Mouse (Mus musculus): ENCODE results near the gene Dalrd3. TPM values are rescaled to one million over a fixed set of nuclear protein-coding genes. Genes with fewer than 3 reads are reported as not detected.

Dalrd3 gene
- polyA plus RNA-seq, 1 experiment from 2014 or later = 248 TPM

DNA sequence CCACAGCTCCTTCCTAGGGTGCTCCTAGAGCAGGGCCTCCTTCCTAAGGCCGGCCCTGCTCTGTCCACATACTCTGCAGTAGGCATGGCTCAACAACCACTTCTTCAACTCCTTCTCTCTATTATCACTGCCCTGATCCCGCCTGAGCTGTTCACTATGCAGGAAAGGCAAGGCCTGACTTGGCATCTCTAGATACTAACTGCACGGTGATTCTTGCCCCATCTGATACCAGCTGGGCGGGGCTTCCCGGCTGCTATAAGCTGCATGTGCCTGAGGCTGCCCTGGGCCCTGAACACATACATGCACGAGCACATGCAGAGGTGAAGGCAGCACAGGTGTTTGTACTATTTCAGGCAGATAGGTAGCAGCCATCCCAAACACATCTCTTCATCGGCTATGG, 5.6 kb upstream of the Dalrd3 start:
- WGBS = 89% methylated on average over 7 of the region's 7 CpGs
- ATAC-seq (ENCODE audit: low FRiP score) = no peak
- Histone ChIP-seq H3K27ac (no peak overlapping the region), H3K4me2 (replicated peaks) (no peak overlapping the region), H3K27me3 (no peaks in the 10 kb centered on the region), H3K4me3 (no peak overlapping the region), H3K9ac (no peak overlapping the region), H3K4me1 (peaks cover 39% of the 10 kb centered on the region), H3K9me3 (replicated peaks) (no peaks in the 10 kb centered on the region), H3K36me3 (peaks cover 52% of the 10 kb centered on the region)

DNA sequence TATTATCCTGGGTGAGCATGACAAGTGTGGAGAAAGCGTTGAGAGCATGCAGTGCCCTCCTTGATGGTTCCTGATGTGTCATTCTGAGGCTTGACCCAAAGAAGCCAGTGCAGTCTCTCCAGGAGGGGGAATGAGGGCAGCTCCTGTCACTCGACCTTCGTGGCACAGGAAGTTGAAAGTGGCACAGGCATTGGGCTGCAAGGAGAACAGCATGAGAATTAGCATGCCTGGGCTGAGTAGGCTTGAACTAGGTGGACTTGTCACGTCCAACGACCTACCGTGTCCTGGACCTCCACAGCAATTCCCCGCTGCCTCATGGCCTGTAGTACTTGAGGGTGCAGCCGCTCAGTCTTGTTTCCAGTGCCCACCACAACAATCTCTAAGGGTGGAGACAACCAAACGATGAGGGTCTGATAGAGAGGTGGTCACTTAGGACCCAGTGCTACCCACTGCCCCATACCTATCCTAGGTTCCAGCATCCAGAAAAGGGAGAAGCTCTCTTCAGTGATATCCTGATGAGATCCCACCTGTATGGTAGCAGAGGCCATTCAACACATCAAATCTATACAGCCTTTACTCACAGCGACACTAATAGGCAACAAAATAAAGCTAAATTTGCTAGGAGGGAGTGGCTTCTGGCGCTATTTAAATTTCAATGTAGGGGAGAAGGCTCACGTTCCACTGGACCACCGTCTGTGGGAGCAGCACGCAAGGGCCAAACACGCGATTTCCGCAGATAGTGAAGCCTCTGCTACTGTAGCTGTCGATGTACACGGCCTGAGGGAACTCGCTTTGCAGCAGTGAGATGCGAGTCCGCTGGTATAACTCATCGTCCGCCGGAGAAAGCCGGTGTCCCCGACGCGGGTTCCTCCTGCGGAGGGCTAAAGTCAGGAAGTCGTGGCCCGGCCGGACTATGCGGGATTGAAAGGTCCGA, 3.5 kb upstream of the Dalrd3 start:
- Histone ChIP-seq H3K4me1 (peaks cover 49% of the 10 kb centered on the region), H3K9ac (peak overlapping the region; percentile 82), H3K27ac (peak overlapping the region; percentile 94), H3K4me2 (replicated peaks) (peak overlapping the region; percentile 85), H3K36me3 (peaks cover 54% of the 10 kb centered on the region), H3K9me3 (replicated peaks) (no peaks in the 10 kb centered on the region), H3K4me3 (peak overlapping the region; percentile 56), H3K27me3 (no peaks in the 10 kb centered on the region)
- no peak for ATAC-seq (ENCODE audit: low FRiP score)
- WGBS = 12% methylated on average over 35 of the region's 35 CpGs

DNA sequence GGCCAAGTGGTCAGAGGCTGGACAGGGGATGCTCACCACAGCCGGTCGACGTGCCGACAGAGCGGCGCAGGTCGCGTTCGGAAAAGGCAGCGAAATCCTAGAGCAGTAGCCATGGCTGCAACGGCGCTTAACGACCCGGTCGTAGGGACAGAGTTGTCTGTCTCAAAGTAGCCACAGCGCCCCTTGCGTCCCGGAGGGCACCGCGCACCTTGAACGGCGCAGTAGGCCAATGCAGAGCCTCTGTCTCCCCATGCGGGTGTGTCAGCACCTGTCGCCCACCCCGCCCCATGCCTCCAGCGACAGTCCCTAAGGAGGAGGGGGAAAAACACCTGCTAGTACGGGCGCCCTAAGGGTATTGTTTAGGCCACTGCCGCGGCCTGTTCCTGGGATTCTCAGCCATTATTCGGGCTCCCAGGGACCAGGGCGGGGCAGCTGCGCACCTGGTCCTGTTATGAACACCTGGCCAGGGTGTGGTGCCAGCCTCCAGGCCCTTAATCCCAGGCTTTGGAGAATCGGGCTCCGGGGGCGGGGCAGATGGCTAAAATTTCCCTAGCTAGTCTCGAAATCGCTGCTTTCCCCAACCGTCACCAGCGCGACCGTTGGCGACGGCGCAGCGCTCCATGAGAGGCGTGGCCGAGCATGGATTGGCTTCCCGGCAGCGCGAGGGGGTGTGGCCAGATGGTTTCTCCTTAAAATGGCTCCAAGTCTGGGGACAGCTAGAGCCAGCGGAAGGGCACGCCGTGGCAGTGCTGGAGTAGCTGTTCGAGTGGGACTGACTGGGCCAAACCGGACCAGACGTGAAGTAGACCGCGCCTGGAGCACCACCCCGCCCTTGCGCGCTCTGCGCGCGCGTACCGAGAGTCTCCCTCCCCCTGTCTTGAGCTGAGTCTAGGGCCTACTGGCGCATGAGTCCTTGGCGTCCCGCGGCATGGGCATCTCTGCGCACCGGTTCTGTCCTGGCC, 2.6 kb upstream of the Dalrd3 start, which contains the start of gene Ndufaf3:
Ndufaf3 (minus strand) TSS at position 620 of the 962 bp plus-strand sequence.
- peak within 1 kb of the TSS; percentile 94 for H3K27ac ChIP-seq
- H3K4me2 ChIP-seq (replicated peaks) = peak within 1 kb of the TSS; percentile 85
- WGBS = under 1% methylated on average over 73 of the region's 73 CpGs
- H3K4me1 ChIP-seq = peaks cover 41% of the 10 kb centered on the region
- peak; percentile 77 for ATAC-seq (ENCODE audit: low FRiP score)
- no peaks in the 10 kb centered on the region for H3K9me3 ChIP-seq (replicated peaks)
- peak within 1 kb of the TSS; percentile 56 for H3K4me3 ChIP-seq
- peaks cover 54% of the 10 kb centered on the region for H3K36me3 ChIP-seq
- no peaks in the 10 kb centered on the region for H3K27me3 ChIP-seq
- peak within 1 kb of the TSS; percentile 82 for H3K9ac ChIP-seq

DNA sequence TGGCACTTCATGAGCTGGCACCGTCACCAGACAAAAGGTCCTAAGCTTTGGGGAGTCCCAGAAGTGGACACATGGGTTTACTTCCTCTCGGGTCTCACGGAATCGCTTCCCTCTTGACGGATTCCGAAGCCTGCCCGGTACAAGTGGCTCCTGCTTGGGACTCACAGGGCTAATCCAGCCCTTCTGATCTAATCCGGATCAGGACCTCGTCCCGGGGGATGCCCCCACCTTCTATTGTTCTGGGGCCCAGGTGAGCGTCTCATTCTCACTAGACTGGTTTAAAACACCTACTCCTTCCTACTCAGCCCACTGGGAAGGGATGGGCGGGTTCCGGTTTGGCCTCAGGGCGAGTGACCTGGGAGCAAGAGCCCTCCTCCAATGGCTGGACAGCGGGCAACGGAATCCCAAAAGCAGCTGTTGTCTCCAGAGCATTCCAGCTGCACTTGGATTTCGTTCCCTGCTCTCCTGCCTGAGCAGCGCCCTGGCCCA, 1.7 kb upstream of the Dalrd3 start:
- H3K9ac ChIP-seq = peak overlapping the region; percentile 82
- H3K4me1 ChIP-seq = peaks cover 38% of the 10 kb centered on the region
- H3K27me3 ChIP-seq = no peaks in the 10 kb centered on the region
- no peak for ATAC-seq (ENCODE audit: low FRiP score)
- H3K36me3 ChIP-seq = peaks cover 55% of the 10 kb centered on the region
- H3K4me2 ChIP-seq (replicated peaks) = peak overlapping the region; percentile 85
- 10% methylated on average over 18 of the region's 18 CpGs for WGBS
- H3K27ac ChIP-seq = peak overlapping the region; percentile 94
- H3K9me3 ChIP-seq (replicated peaks) = no peaks in the 10 kb centered on the region
- H3K4me3 ChIP-seq = peak overlapping the region; percentile 56

DNA sequence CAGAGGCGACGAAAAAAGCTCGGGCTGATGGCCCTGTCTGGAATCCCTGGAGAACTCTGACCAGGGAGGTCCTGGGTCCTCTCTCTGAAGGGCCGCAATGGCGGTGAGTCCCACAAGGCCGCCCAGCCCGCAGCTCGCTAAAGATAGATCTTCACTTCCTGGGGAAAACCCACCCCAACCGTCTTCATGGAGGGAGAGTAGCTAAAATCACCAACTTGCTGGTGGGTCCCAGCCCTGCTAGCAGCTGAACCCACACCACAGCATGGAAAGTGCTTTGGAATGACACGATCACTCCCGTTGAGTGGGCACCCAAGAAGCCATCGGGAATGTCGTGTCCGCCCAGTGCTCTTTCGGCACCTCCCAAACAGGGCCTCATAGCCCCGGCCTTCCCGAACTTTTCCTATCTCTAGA, 1.2 kb upstream of the Dalrd3 start:
- H3K27me3 ChIP-seq = no peaks in the 10 kb centered on the region
- H3K36me3 ChIP-seq = peaks cover 55% of the 10 kb centered on the region
- 82% methylated on average over 17 of the region's 17 CpGs for WGBS
- 0 out of 2 replicates have a peak overlapping the region, but pooled peaks have one; percentile 82 for H3K9ac ChIP-seq
- peak overlapping the region; percentile 56; the same call in 1 of the 2 replicates for H3K4me3 ChIP-seq
- H3K4me2 ChIP-seq (replicated peaks) = peak overlapping the region; percentile 85
- H3K4me1 ChIP-seq = peaks cover 42% of the 10 kb centered on the region
- no peaks in the 10 kb centered on the region for H3K9me3 ChIP-seq (replicated peaks)
- H3K27ac ChIP-seq = no peak overlapping the region
- no peak for ATAC-seq (ENCODE audit: low FRiP score)

DNA sequence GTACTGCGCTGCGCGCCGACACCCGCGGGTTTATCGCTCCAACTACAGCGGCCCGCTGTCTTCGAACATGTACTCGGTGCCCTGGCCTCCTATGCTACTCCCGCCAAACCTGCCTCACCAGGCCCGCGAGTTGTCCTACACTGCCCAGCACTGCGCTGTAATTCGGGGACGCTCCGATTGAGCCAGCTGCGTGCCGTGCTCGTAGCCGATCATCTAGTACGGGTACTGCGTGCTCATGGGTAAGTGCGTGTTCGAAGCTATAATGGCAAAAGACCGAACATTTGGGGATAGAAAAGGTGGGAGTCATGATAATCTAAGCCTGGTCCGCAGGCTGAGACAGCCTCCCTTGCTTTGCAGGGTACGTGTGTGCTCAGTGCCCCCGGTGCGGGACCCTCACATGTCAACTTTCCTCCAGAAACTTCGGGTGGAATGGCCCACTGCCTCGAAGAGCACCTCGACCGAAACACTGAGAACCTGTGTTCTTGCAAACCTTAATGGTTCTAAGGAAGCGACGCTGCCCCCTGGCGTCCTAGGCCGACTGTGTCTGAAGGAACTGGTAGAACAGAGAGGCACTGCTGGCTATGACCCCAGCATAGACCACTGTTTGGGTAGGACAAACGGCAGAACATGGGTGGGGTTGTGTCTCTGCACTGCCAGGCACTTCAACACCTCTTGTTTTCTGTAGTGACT, 666 bp downstream of the Dalrd3 start:
- no peaks in the 10 kb centered on the region for H3K27me3 ChIP-seq
- H3K36me3 ChIP-seq = peaks cover 53% of the 10 kb centered on the region
- peak overlapping the region; percentile 73 for H3K4me2 ChIP-seq (replicated peaks)
- H3K4me1 ChIP-seq = peaks cover 60% of the 10 kb centered on the region
- ATAC-seq (ENCODE audit: low FRiP score) = peak; percentile 10; the same call in 1 of the 2 replicates
- no peaks in the 10 kb centered on the region for H3K9me3 ChIP-seq (replicated peaks)
- peak overlapping the region; percentile 55 for H3K9ac ChIP-seq
- H3K4me3 ChIP-seq = peak overlapping the region; percentile 48
- 2% methylated on average over 40 of the region's 40 CpGs for WGBS
- peak overlapping the region; percentile 35 for H3K27ac ChIP-seq

DNA sequence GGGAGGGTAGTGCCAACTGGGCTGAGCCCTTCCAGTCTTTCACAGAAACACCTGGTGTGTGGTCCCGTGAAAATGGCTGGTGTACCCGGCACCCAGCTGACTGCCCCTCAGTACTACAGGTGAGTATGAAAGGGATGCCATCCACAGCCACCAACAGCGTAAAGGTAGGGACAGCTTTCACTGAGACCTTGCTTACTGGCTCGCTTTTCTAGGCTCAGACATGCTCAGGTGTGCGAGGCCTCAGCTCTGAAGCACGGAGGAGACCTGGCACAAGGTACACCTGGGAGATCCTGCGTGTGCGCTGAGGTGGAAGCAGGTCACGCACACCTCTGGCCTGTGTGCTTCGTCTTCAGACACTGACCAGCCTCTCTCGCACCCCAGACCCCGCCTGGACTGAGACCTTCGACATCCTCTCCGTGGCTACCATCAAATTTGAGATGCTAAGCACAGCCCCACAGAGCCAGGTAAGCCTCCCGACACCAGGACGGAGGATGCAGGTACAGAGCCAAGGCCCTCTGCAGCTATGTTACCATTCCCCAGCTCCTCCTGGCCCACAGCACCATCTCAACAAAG, 1.8 kb downstream of the Dalrd3 start:
- H3K36me3 ChIP-seq = peaks cover 56% of the 10 kb centered on the region
- no peak overlapping the region for H3K27ac ChIP-seq
- whole genome bisulfite sequencing = 94% methylated on average over 16 of the region's 16 CpGs
- H3K9ac ChIP-seq = no peak overlapping the region
- no peak overlapping the region for H3K4me2 ChIP-seq (replicated peaks)
- no peak overlapping the region for H3K4me3 ChIP-seq
- no peaks in the 10 kb centered on the region for H3K9me3 ChIP-seq (replicated peaks)
- no peaks in the 10 kb centered on the region for H3K27me3 ChIP-seq
- peaks cover 62% of the 10 kb centered on the region for H3K4me1 ChIP-seq
- no peak for ATAC-seq (ENCODE audit: low FRiP score)

DNA sequence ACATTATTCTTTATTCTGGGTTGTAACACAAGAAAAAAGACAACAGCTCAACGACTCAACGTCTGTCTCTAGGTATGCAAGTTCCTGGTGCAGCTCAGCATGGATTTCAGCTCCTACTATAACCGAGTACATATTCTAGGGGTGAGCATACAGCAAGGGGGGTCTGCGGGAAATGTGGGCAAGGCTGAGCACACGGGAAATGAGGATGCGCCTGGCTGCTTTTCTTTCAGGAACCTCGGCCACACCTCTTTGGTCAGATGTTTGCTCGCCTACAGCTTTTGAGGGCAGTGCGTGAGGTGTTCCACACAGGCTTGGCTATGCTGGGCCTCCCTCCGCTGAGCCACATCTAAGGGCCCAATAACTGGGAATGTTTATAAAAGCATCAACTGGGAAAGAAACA, 2.6 kb downstream of the Dalrd3 start:
- Histone ChIP-seq H3K27me3 (no peaks in the 10 kb centered on the region), H3K9me3 (replicated peaks) (no peaks in the 10 kb centered on the region), H3K4me3 (no peak overlapping the region), H3K4me2 (replicated peaks) (no peak overlapping the region), H3K4me1 (peaks cover 70% of the 10 kb centered on the region), H3K36me3 (peaks cover 56% of the 10 kb centered on the region), H3K9ac (no peak overlapping the region), H3K27ac (no peak overlapping the region)
- no peak for ATAC-seq (ENCODE audit: low FRiP score)
- WGBS = 86% methylated on average over 10 of the region's 10 CpGs

DNA sequence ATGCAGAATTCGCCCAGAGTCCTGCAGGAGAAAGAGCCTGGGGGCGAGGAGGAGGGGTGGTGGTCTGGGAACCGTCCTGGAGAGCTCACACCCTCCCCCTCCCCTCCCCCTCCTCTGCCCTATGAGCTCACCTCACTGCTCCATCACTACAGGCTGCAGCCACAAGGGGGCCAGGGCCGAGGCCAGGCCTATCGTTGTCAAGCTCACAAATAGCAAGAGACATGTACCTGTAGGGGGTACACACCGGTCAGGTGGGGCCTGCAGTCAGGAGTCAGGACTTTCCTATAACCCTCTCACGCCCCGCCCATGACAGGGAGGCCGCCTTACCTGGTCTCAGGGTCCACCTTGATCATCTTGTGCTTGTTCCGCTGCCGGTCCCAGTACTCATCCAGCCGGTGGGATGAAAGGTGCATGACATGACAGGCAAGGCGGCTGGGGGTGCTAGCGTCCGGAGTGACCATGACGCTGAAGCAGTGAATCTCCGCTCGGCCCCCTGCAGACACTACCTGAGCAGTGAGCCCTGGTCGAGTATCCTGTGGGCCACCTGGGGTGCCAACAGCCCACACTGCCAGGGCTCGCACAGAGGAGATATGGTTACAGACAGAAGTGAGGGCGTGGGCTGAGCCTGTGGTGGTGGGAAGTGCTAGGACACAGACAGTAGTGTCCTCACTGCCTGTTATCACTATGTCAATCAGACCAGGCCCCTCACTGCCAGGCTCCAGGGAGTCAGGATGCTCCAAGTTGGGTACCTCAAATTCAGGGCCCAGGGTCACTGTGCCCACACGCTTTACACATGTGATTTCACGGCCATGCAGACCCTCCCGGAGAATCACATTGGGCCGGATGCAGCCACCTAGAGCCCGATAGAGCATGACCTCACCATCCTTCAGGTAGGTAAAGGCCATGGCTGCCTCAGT, 4.3 kb downstream of the Dalrd3 start:
- H3K9me3 ChIP-seq (replicated peaks) = no peaks in the 10 kb centered on the region
- H3K27me3 ChIP-seq = no peaks in the 10 kb centered on the region
- no peak for ATAC-seq (ENCODE audit: low FRiP score)
- H3K4me1 ChIP-seq = peaks cover 65% of the 10 kb centered on the region
- 50% methylated on average over 26 of the region's 26 CpGs for WGBS
- peak overlapping the region; percentile 69; the same call in 1 of the 2 replicates for H3K4me2 ChIP-seq (replicated peaks)
- peak overlapping the region; percentile 9; the same call in 1 of the 2 replicates for H3K9ac ChIP-seq
- peaks cover 56% of the 10 kb centered on the region for H3K36me3 ChIP-seq
- no peak overlapping the region for H3K4me3 ChIP-seq
- H3K27ac ChIP-seq = no peak overlapping the region; the same call in 1 of the 2 replicates

DNA sequence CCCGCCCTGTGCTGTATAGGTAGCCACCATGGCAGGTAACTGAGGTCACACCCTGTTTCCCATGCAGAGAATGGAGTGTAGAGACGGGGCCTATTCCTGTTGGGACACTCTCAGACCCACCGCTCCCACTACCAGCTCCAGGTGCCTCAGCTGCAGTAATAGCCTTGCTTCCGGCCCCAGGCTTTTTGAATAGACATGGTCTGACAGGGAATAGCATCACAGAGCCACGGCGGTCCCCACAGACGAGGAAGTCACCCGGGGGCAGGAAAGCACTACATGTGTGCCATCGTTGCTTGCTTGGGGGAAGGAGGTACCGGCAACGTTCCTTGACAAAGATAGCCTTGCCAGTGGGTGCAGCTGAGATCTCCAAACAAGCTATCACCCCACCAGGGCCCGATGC, 5.2 kb downstream of the Dalrd3 start:
- H3K9ac ChIP-seq = 0 out of 2 replicates have a peak overlapping the region, but pooled peaks have one; percentile 32
- H3K4me1 ChIP-seq = peaks cover 70% of the 10 kb centered on the region
- peak overlapping the region; percentile 24; the same call in 1 of the 2 replicates for H3K27ac ChIP-seq
- H3K4me3 ChIP-seq = no peak overlapping the region
- no peaks in the 10 kb centered on the region for H3K9me3 ChIP-seq (replicated peaks)
- H3K36me3 ChIP-seq = peaks cover 56% of the 10 kb centered on the region
- H3K27me3 ChIP-seq = peaks cover 4% of the 10 kb centered on the region; the same call in 1 of the 2 replicates
- 79% methylated on average over 12 of the region's 12 CpGs for WGBS
- no peak for ATAC-seq (ENCODE audit: low FRiP score)
- peak overlapping the region; percentile 69; the same call in 1 of the 2 replicates for H3K4me2 ChIP-seq (replicated peaks)

Measured in hindbrain, embryonic 12.5 days (tissue).